Mouse (Mus musculus): ENCODE data around the gene Acin1. TPM values are rescaled to one million over a fixed set of nuclear protein-coding genes. Genes with fewer than 3 reads are reported as not detected.

Acin1 gene
- 100 to 1,000 TPM; 154 to 188 (median 170) TPM for total RNA-seq (2022)

DNA sequence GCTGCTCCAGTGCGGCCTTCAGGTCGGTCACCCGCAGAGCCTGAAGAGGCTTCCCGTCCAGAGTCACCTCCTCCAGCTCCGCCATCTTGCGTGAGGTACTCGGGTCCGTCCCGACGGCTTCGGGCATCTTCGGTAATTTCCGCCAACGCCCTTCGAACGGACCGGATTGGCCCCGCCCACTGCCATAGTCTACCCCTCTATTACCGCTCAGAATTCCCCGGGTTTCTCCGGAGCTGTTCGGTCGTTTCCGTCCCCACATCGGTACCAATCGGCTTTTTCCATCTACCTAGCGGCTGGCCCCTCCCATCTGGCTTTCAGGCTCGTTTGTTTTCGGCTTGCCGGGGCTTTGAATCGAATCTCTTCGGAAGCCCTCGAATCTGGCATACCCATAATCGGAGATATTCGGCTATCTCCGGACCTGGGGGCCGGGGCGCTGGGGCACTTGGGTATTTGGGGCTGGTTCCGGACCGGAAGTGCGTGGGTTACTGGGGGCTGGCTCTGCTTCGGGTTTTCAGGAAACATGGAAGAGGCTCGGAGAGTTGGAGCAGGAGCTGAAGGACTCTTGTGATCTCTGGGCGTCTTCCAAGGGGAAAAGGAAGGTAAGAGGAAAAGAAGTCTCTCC is at the start of gene Acin1:
Acin1 (minus strand) TSS at position 410 of the 622 bp plus-strand sequence.
- DNase-seq (ENCODE audit: low spot score in 2 of 2): peak; percentile 99 to 100

DNA sequence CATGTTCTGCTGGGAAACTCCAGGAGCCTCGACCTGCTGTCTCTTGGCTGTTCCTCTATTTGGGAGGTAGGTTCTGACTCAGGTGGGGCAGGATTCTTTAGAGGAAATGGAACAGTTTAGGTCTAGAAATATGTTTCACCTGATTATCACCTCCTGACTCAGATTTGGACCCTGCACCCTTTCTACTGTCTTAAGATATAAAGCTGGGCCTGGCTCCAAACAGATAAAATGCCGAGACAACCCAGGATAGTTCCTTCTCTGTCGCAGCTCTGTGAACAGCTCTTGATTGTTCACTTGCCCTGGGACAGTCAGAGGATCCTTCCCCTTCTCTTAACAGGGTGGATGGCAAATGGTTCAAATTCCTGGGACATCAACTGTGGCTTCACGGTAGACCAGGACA is 48.5 kb upstream of the Acin1 start:
- DNase-seq (ENCODE audit: low spot score in 2 of 2): no peak

DNA sequence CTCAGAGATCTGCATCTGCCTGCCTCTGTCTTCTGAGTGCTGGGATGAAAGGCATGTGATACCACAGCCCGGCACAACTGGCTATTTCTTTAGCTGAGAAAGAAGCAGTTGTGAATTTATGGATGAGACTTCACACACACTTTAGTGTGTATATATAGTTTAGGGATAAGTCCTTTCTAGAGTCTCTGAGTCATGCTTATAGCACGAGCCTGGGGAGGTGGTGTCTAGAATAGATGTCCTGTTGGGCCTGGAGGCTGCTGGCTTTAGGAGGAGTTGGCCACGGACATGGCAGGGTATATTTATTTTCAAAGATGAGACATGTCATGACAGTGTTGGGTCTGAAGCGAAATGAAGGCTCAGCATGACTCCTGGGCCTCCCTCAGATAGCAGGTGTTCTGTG is 47.3 kb upstream of the Acin1 start:
- DNase-seq (ENCODE audit: low spot score in 2 of 2): peak in 1 of 2 experiments; percentile 52

DNA sequence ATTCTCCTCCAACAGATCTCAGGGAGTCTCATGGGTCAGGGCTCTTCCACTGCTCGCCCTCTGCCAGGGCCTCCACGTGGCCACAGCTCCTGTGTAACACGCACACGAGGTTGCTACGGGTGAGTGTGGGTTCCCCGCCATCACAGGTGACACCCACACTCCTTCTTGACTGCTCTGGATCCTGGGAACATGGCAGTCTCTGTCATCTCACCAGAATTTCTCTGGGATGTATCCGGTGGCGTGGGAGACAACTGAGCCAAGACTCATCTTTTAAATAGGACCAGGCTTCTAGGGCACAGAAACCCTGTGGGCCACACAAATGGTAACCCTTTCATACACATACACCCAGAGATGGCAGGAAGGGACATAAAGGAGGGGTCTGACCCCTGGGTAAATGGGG is 45.5 kb upstream of the Acin1 start:
- DNase-seq (ENCODE audit: low spot score in 2 of 2): no peak

DNA sequence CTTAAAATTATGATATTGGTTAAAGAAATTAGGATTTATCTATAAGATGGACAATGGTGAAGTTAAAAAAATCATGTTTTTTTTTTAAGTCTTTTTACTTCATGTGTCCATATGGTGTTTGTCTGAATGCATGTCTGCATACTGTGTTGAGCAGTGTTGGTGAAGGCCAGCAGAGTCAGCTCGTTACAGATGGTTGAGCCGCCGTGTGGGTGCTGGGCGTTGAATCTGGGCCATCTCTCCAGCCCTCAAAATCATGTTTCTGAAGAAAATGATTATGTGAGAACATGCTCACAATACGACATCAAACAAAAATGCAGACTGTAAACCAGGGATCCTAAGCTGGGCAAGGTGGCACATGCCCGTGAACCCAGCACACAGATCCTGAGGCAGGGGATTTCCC is 43.6 kb upstream of the Acin1 start:
- peak in 1 of 2 experiments; percentile 48 for DNase-seq (ENCODE audit: low spot score in 2 of 2)

DNA sequence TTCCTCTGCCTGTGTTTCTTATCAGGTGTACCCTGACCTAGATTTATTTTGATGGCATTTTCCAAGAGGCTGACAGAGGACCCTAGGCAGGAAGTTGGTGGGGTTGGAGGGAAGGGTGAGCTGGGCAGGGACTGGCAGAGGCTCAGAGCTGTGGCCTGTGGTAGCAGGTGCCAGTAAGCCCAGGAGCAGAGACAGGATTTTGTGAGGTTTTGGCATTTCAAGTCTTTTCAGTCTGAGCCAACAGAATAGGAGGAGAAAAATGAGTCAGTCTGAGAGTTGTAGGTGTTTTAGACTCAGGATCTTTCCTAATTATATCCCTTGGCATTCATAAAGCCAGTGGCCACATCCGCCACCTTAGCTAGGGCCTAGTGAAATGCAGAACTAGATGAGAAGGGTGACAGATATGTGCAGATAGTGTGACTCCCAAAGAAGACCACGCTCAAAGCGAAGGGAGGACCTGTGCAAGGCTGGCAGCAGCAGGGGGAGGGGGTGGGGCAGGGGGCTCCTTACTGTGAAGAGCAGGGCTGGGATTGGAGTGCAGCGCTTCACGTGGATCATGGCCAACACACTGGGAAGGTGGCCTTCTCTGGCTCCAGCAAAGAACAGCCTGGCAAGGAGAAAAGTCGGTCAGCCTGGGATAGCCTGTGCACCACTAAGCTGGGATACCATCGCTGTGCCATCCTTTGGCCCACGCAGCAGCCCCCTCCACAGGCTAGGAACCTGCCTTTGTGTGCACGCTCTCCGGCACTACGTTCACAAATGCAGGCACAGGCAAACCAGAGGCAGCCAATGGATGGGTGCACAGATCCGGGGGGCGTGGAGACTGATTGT is 42.3 kb upstream of the Acin1 start:
- DNase-seq (ENCODE audit: low spot score in 2 of 2): peak in 1 of 2 experiments; percentile 53

DNA sequence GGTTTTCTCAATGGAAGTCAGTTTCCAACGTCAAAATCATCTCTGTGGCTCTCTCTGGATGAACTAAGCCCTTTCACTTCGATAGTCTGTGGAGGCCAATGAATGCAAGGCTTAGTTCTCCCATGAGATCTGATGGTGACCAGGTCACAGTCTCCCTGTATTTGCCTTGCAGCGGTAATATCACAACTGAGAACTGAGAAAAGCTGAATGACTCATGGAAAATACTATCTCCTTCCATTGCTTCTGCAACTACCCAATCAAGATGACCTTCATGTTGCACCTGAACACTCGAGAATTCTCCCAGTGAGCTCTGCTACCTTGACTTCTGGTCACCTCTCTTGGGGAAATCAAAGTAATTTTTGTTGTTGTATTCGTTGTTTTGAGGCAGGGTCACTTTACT is 40.8 kb upstream of the Acin1 start:
- DNase-seq (ENCODE audit: low spot score in 2 of 2): no peak

DNA sequence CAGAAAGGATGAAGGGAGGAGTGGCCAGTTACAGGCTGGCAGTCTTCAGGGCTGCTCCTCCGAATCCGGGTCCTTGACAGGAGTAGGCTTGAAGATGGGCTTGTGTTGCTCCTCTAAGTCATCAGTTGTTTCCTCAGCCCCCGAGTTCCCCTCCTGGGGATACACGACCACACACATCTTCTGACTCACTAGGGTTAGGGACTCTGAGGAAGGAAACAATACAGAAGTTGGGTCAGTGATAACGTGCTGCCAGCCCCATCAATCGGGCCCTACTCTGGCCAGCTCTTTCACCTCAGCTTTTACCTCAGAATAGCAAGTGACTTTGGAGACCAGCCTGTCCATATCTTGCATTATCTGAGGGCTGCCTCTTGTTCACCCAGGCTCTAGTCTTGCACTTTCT is 37.3 kb upstream of the Acin1 start:
- DNase-seq (ENCODE audit: low spot score in 2 of 2): no peak

DNA sequence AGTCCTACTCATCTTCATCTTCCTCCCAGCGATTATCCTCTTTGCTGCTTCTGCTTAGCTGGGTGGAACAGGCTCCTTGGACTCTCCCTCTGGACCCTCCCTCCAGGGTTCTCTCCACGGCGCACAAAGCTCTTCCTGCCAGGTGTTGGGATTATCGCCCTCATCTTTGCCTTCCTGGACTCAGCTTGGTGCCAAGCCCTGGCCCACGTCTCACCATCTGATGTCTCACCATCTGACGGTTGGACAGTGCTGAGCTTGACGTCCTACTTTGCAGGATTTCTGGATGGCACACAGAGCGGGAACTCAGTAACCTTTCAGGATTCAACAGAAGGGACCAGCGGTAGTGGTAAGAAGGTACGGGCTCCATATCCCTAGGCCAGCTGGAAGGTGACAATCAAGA is 35.0 kb upstream of the Acin1 start:
- no peak for DNase-seq (ENCODE audit: low spot score in 2 of 2)

DNA sequence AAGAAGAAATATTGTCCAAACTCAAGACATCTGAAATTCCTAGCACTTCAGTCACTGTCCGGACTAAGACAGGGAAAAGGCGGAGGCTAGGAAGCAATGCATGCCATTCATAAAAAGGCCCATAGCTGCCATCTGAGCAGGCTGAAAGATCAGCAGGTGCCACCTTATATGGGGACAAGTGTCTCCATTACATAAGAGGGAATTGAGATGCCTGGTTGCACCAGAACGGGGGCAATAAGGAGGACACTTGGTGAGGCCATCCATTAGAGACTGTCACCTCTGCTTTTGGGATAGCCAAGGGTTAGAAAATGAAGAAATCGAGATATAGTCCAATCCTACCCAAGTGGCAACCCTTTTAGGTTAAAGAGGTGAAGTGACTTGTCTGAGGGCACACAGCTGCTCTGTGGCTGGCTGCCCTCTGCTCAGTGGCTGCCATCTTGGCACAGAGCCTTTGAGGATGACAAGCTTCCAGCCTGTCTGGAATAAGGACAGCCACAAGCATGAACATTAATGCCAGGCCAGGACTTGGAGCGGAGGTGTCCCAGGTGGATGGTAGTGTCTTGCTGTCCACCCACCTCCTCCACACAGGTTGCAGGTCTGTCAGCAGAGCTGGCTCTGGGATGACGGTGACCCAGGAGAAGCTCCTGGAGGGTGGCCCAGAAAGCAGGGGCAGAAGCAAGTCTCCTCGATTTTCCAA is 34.1 kb upstream of the Acin1 start:
- DNase-seq (ENCODE audit: low spot score in 2 of 2): no peak

DNA sequence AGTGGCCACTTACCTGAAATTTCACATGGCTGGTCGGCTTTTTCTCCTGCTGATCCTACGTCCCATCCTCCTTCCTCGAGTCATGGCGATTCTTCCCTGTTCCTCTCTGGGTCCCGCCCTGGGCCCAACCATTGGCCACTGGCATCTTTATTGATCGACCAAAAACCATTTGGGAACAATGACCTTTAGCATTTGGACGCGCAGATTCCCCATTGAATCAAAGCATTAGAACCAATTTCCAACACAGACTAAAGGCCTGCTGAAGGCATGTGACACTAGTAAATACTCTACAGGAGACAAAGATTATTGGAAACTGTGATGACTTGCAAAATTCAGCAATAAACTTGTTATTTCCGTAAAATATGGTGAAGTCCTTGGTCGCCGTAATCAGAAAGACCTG is 33.3 kb upstream of the Acin1 start:
- no peak for DNase-seq (ENCODE audit: low spot score in 2 of 2)

DNA sequence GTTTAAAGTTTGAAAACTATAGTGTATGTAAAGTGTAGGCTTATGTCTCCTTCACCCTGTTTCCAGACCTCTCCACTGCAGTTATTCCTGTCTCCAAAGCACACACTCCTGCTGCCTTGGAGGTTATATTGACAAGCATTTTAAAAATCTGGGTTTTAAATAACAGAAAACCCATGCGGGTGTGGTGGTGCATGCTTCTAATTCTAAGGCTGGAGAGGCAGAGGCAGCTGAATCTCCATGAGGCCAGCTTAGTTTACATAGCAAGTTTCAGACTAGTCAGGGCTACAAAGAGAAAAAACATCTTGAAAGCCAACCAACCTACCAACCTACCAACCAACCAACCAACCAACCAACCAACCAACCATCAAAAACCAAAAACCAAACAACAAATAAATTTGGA is 28.7 kb upstream of the Acin1 start:
- no peak for DNase-seq (ENCODE audit: low spot score in 2 of 2)

DNA sequence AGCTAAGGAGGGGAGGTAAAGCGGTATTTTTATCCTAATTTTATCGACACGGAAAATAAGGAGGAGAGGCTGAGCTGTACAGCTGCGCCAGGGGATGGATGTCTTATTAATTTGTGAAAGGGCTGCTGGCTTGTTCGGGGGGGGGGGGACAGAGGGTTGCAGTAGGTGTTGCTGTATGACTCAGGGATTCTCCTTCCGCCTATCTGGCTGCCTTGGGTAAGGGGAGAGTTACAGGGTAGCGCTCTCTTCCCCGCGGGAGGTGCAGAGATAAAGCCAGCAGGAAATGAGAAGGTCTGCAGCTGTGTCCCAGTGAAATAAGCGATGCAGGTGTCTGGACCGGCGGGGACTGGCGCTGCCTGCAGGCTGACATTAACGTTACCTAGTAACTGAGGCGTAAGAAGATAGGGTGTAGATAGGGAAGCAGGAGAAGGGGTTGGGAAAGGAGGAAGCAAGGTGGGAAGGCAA is 27.9 kb upstream of the Acin1 start:
- peak; percentile 25 to 39 for DNase-seq (ENCODE audit: low spot score in 2 of 2)

DNA sequence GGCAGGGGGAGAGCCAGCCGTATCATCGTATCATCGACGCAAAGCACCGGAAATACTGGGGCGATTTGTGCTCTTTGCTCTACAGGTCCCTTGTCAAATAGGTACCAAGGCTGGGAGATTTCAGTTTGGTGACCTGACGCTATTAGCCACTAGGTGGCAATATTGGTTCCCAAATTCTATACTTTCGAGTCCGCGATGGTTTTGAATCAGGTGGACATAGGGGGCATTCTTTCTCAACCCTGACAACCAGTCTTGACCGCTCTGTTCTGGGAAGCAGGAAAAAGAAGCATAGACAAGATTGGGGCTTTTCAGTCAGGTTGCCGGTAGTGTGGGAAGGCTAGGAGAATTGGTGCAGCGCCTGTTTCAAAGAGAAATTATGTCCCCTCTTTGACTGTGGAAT is 27.4 kb upstream of the Acin1 start:
- peak; percentile 63 to 65 for DNase-seq (ENCODE audit: low spot score in 2 of 2)

DNA sequence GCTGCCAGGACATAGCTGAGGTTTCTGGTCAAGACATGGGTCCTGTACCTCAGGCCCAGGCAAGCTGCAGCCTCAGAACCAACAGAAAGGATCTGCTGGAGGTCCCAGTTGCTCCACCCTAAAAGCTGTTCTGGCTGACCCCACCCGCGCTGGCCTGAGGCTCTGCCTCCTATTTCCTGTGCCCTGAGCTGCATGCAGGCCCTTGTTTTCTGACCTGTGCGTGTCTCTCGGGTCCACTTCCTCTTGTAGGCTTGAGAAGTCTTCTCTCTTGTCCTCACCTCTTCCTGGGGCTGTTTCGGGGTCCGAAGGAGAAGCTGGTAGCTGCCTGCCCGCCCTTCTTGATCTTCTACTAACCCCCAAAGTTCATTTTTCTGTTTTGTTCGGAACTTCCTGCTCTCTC is 26.1 kb upstream of the Acin1 start:
- DNase-seq (ENCODE audit: low spot score in 2 of 2): no peak

DNA sequence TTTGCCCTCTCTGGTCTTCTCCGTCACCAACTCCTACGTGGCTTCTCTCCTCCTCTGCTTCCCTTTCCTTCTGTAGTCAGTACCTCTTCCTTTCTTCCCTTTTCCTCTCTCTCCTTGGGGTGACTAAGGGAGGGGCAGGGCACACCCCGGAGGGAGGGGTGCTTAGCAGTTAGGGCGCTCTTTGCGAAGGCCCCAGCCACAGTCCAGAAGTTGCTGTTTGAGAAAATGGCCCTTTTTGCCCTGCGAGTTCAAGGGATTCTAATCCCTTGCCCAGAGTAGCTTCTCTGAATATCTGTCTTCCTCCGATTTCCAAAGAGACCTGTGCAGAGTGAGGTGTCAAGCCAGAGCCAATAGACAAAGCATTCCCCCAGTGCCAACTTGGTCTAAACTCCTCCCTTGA is 25.3 kb upstream of the Acin1 start, which contains the start of gene Cebpe:
Cebpe (minus strand) TSS at position 101 of the 400 bp plus-strand sequence.
- DNase-seq (ENCODE audit: low spot score in 2 of 2): no peak

DNA sequence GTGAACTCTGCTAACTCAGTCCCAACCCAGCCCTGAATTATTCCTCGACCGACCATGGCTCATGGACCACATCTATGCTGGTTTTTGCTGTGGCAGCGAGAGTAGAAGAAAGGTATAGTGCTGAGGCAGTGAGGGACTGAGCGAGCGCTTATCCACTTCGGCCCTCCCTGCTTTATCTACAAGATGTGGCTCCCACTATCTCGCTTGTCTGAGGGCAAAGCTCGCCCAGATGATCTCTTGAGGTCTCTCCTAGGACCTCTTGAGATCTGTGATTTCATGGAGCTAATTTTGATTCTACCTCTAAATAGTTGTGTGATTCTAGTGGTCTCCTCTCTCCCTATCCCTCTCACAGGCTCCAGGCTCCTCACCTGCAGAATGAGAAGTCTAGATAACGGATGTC is 22.3 kb upstream of the Acin1 start:
- DNase-seq (ENCODE audit: low spot score in 2 of 2): no peak

DNA sequence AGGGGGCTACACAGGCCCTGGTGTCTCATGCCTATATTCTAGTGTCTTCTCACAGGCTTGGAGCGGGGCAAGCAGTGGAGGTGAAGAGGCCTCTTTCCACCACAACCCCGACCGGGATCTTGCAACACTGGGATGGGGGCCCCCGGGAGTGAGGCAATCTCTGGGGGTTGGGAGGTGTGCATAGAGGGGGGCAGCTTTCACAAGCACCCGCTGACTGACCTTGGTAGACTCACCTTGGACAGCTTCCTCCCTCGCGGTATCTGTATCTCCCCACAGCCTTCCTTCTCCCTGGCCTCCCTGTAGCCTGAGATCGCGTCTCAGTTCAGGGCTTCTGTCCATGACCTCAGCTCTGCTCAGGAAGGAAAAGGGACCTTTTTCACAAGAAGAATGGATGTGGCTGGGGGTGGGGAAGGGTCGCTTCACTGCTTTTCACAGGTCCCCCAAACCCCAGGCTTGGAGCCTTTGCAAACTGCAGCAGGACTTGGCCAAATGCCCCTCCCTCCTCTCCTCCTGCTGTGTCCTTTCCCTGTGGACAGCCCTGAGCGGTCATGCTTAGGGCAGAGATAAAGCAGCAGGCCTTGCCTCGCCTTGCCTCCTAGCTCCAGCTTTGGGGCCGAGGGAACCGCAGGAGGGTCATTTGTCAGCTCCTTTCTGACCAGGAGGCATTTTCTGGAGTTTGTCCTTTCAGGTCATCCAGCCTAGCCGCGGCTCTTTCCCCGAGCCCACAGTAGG is 20.0 kb upstream of the Acin1 start:
- DNase-seq (ENCODE audit: low spot score in 2 of 2): no peak

DNA sequence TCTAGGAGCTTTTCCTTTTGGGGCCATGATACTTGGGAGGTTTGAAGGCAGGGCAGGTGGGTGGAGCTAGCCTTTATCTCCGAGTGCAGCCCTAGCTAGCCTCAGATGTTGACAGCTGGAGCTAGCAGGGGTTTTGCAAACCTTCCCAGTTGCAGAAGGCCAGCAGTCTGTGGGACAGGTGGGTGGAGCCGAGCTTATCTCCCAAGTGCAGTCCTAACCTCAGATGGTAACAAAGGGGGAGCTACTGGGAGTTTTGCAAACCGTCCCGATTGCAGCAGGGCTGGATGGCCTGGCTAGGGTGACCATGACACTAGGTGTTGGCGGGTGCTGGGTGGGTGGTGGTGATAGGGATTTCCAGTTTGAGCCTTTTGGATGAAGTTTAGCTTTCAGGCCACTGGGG is 19.1 kb upstream of the Acin1 start:
- DNase-seq (ENCODE audit: low spot score in 2 of 2): no peak

DNA sequence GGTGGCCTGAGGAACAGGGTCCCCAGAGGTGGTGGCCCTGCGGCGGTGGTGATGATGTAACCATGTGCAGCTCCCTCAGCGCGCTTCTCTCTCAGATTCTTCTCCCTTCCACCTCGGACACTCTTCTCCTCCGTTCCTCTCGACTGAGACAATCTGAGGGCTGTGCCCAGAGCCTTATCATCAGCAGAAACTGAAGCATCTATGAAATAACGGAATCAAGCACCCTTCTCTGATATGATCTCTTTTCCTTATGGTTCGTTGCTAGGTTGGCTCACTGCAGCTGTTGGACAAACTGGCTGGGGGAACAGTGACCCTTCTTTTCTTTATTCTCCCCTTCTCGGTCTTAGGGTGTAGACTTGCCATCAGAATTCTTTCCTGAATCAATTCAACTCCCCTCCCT is 16.5 kb upstream of the Acin1 start:
- DNase-seq (ENCODE audit: low spot score in 2 of 2): no peak

DNA sequence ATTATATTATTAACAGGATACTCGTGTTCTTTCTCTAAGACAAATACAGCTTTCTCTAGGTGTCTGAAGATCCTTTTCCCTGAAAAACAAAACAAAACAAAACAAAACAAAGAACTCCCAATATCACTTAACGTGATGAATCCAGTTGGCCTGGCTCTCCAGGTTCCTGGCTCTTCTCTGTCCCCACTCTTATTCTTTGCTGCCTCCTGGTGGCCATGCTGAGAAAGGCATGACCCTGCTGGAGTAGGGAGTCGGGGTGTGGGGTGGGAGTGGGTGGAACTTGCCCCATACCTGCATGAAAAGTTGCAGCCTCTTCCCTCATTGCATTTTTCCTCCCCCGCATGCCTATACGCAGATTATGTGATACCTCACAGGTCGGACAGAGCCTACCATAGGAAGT is 14.6 kb upstream of the Acin1 start:
- peak in 1 of 2 experiments; percentile 59 for DNase-seq (ENCODE audit: low spot score in 2 of 2)

DNA sequence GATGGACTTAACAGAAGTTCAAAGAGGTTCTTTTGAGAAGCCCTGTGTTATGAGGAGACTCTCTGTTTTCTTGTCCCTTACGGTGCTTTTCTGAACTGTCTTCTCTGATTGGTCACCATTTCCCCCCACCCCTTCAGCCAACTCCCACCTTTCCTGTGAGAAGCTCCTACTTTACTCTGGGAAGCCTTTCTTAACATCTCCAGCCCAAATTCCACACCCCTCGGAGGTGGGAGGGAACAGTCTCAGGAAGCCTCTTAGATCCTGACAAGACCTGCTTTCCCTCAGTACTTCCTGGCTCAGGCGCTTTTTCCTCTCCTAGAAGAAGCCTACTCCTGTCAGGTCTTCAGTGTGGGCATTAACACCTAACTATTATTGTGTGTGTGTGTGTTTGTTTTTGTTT is 12.9 kb upstream of the Acin1 start:
- DNase-seq (ENCODE audit: low spot score in 2 of 2): no peak
